Mouse (Mus musculus): ENCODE measurements at regions not wholly inside any gene's neighbourhood (a gene's known extent, or its start where the extent isn't known, plus 50 kb on each side); places are given as distances from the start of the nearest gene placed in this dataset.
"Not testable (repeated sequence)": the region's sequence is repeated elsewhere in the genome, so short reads cannot be mapped to it uniquely, and the experiment has no call there.

DNA sequence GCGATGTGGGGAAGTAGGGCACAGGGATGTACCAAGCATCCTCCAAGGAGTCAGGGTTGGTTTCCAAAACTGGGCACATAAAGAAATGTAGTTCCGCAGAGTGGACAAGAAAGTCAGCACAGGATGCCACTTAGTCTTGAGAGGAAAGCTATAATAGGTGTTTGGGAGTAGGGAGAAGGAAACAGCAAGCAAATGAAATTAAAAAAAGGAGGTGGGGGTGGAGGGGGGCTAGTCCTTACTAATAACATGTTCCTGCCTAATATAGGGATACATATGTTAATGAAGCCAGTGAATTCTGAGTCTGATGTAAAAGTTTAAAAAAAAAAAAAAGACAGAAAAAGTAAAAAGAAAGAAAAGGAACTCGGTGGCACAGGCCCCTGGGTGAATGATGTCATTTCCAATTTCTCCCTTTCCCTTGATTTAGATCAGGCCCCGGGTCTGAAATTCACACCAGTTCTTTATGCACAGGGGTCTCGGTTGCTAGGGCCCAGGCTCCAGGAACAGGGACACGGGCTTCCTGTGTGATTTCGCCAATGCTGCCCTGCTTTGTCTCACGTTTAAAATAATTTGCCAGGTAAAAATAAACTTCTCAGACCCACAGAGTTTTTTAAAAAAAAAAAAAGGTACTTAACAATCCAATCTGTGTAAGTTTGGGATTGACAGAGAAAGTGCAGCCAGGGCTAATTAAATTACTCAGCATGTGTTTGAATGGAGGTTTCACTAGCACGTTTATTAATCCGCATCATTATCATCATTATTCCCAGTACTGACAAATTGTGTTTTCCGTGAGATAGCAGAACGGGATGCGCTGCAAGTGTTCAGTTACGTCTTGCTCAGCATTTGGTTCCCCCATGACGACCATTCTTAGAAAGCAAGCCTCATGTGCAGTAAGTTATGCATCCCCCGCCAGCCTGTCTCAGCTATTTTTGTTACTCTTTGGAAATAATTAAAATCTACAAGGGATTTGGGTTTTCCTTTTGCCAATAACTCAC is 172.8 kb upstream of the Slc25a13 start:
- Histone ChIP-seq H3K27ac (ENCODE audit: insufficient read depth, low read length) (no peak overlapping the region), H3K4me1 (ENCODE audit: control insufficient read depth, insufficient read depth, low read length) (no peaks in the 10 kb centered on the region), H3K4me3 (ENCODE audit: insufficient read depth, low read length) (no peak overlapping the region)
- no peak for TF ChIP-seq POLR2A (IDR thresholded peaks at IDR 0.05; ENCODE audit: low read depth, low read length)

DNA sequence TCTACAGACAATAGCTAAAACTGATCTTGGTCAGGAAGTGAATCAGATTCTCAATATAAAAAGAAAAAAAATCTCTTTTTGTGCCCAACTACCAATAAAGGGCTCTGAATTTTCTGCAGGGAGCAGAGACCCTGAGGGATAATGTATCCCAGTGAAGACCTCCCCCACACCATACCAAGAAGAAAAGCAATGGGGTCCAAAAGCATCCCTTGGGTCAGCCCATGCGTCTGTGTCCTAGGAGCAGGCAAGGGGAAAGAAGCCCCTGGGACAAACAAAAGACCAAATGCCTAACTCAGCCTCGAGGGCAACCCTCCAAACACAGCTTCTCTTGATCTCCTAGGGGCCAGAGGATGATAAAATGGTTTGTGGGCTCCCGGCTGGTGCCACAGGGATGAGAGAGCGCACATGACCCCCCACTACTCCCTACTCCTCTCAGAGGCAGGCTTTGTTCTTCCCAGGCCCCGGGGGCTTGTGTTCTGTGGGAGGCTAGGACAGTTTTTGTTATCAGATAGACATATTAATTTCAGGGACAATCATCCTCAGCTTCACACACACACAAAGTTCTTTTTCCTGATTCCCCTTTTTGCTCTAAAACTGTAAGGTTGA is 172.0 kb upstream of the Slc25a13 start:
- TF ChIP-seq CTCF (IDR thresholded peaks at IDR 0.05; ENCODE audit: borderline replicate concordance, insufficient read depth, low read length), result no peak
- no peak for TF ChIP-seq POLR2A (IDR thresholded peaks at IDR 0.05; ENCODE audit: low read depth, low read length)
- H3K27ac ChIP-seq (ENCODE audit: insufficient read depth, low read length), result no peak overlapping the region
- H3K4me3 ChIP-seq (ENCODE audit: insufficient read depth, low read length), result no peak overlapping the region
- H3K4me1 ChIP-seq (ENCODE audit: control insufficient read depth, insufficient read depth, low read length), result no peaks in the 10 kb centered on the region

DNA sequence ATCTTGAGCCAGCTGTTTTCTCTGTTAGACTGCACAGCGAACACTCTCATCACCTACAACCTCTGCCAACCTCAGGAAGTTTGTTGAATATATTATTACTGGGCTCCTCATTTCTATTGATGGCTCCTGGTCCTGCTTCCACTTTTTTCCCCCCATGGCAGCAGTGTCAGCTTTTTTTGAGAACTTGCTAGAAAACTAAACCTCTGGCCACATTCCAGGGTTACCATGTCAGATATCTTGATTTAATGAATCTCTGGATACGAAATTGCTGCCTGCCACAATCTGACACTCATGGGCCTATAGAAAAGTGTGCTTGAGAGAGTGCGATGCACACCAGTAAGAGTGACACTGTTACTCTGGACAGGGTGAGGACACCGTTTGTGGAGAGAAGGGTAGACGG is 170.6 kb upstream of the Slc25a13 start:
- Histone ChIP-seq H3K27ac (ENCODE audit: insufficient read depth, low read length) (no peak overlapping the region), H3K4me1 (ENCODE audit: control insufficient read depth, insufficient read depth, low read length) (no peaks in the 10 kb centered on the region), H3K4me3 (ENCODE audit: insufficient read depth, low read length) (no peak overlapping the region)
- TF ChIP-seq CTCF (IDR thresholded peaks at IDR 0.05; ENCODE audit: borderline replicate concordance, insufficient read depth, low read length) (no peak), POLR2A (IDR thresholded peaks at IDR 0.05; ENCODE audit: low read depth, low read length) (no peak)

DNA sequence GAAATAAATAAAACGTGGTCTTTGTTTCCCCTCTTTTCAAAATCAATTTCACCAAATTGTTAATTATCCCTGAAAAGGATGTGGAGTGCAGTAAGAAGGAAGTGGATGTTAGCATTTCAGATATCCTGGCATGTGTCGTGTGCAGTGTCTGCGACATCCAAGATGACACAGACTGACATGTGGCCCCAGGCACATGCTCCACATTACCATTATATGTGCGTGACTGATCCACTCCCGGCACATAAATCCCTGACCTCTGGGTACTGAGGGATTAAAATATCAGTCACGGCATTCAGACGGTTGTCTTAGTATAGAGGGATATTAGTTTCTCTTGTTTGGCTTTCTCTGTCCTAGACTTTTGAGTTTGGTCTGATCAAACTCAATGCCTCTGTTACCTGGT is 168.0 kb upstream of the Slc25a13 start:
- H3K4me1 ChIP-seq (ENCODE audit: control insufficient read depth, insufficient read depth, low read length), result no peaks in the 10 kb centered on the region
- no peak overlapping the region for H3K27ac ChIP-seq (ENCODE audit: insufficient read depth, low read length)
- TF ChIP-seq CTCF (IDR thresholded peaks at IDR 0.05; ENCODE audit: borderline replicate concordance, insufficient read depth, low read length) (no peak), POLR2A (IDR thresholded peaks at IDR 0.05; ENCODE audit: low read depth, low read length) (no peak)
- H3K4me3 ChIP-seq (ENCODE audit: insufficient read depth, low read length), result no peak overlapping the region

DNA sequence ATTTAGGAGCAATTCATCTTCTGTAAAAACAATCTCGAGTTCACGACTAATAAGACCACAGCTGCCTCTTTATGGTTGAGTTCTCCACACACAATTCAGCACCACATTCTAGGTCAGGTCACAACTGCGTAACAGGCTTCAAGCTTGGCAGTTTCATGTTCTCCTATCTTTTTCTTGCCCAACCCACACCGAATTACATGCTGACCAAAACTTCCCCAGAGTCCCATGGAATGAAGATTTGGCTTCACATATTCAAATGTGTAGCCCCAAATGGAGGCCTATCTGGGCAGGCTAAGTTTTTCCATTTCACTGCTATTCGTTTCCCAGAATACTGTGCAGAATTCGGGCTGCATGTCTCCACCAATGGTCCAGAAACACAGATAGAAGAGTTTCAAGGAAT is 167.5 kb upstream of the Slc25a13 start:
- H3K4me1 ChIP-seq (ENCODE audit: control insufficient read depth, insufficient read depth, low read length), result no peaks in the 10 kb centered on the region
- H3K4me3 ChIP-seq (ENCODE audit: insufficient read depth, low read length), result no peak overlapping the region
- TF ChIP-seq CTCF (IDR thresholded peaks at IDR 0.05; ENCODE audit: borderline replicate concordance, insufficient read depth, low read length), result no peak
- TF ChIP-seq POLR2A (IDR thresholded peaks at IDR 0.05; ENCODE audit: low read depth, low read length), result no peak
- no peak overlapping the region for H3K27ac ChIP-seq (ENCODE audit: insufficient read depth, low read length)

DNA sequence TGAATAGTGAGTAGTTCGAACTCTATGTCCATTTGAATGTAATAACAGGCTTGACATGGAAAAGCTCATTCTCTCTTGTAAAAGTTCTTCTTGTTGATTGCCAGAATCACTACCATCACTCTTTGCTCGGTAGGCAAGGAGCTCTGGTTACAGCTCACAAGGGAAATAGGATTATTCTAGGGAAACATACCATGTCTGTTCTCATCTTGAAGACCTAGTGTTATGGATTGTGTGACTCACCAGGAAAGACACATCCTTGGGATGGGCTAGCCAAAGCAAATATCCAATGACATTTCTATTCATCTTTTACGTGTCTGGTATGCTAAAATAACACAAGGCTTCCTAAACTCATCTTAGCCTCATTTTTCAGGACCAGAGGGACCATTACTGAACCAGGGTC is 155.4 kb upstream of the Slc25a13 start:
- Histone ChIP-seq H3K4me1 (ENCODE audit: control insufficient read depth, insufficient read depth, low read length) (peaks cover 3% of the 10 kb centered on the region), H3K27ac (ENCODE audit: insufficient read depth, low read length) (no peak overlapping the region), H3K4me3 (ENCODE audit: insufficient read depth, low read length) (no peak overlapping the region)
- TF ChIP-seq CTCF (IDR thresholded peaks at IDR 0.05; ENCODE audit: borderline replicate concordance, insufficient read depth, low read length) (no peak), POLR2A (IDR thresholded peaks at IDR 0.05; ENCODE audit: low read depth, low read length) (no peak)

DNA sequence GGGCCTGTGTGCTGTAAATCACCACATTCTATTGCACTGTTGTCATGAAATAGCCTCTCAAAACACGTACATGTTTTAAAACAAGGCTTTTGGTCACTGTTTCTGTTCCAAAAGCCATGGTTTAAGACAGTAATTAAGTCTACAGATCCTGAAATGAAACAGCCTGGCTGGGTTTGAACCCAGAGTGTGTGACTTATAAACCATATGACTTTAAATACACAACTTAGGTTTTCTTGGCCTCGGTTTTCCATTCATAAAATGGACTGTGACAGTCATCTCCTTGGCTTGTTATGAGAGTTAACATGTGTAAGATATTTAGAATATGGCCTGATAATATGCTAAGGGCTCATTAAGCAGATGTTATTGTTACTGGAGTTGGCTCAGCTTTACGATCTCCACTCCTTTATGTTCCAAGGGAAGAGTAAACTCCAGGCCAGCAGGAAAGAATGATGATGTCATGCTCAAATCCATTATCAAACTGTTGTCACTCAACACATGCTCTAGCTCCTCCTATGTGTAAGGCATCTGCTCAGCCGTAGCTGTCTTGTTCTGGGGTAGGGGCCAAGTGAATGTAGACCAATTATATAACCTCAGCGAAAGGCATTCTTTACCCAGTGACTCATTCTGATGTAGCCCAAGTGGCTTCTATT is 154.6 kb upstream of the Slc25a13 start:
- no peak overlapping the region for H3K4me3 ChIP-seq (ENCODE audit: insufficient read depth, low read length)
- peak overlapping the region; percentile 43 for H3K27ac ChIP-seq (ENCODE audit: insufficient read depth, low read length)
- TF ChIP-seq CTCF (IDR thresholded peaks at IDR 0.05; ENCODE audit: borderline replicate concordance, insufficient read depth, low read length) (no peak), POLR2A (IDR thresholded peaks at IDR 0.05; ENCODE audit: low read depth, low read length) (no peak)
- peaks cover 3% of the 10 kb centered on the region for H3K4me1 ChIP-seq (ENCODE audit: control insufficient read depth, insufficient read depth, low read length)

DNA sequence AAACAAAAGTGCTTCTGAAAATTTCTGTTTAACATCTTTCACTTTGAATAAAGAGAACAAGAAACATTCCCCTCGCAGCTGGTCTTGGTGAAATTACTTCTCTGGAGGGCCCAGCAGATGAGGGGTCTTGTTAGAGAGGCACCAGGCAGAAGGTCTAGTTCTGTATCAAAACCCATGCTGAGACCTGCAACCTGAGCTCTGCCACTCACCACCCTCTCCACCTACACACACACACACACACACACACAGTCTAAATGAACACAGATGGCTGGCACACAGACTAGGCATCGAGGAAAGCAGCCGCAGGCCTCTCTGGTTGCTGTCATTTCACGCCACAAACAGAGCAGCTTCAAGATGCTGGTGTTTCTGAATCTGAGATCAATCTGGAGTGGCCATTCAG is 147.1 kb upstream of the Slc25a13 start:
- H3K27ac ChIP-seq (ENCODE audit: insufficient read depth, low read length), result no peak overlapping the region
- TF ChIP-seq CTCF (IDR thresholded peaks at IDR 0.05; ENCODE audit: borderline replicate concordance, insufficient read depth, low read length) (no peak), POLR2A (IDR thresholded peaks at IDR 0.05; ENCODE audit: low read depth, low read length) (no peak)
- H3K4me3 ChIP-seq (ENCODE audit: insufficient read depth, low read length), result no peak overlapping the region
- peaks cover 2% of the 10 kb centered on the region; the same call in 1 of the 2 replicates for H3K4me1 ChIP-seq (ENCODE audit: control insufficient read depth, insufficient read depth, low read length)

DNA sequence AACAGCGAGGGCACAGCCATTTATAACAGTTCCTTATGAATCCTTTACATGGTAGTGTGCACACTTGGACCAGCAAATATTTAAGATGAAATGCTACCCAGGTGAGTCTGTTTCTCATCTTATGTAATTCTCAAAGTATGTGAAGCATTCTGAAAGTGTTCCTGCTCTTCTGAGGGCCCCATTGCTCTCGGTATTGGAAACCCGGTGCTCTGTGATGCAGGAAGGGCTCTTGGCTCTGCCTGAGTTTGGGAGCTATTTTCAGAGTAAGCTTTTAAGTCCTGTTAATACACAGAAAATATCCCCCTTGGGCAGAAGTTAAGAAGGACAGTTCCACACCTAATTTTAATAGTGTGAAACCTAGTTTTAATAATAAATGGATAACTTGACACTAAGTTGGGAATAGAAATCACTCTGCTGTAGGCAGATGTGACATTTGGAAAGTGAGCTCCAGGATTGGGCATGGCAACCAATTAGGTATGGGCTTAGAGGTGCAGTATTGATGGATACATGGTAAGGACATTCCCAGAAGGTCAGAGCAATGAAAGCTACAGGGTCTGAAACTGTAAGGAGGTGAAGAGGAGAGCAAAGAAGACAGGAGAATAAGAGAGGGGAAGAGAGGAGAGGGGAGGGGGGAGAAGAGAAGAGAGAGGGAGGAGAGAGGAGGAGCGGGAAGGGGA is 145.8 kb upstream of the Slc25a13 start:
- H3K27ac ChIP-seq (ENCODE audit: insufficient read depth, low read length), result no peak overlapping the region
- no peak for TF ChIP-seq CTCF (IDR thresholded peaks at IDR 0.05; ENCODE audit: borderline replicate concordance, insufficient read depth, low read length)
- TF ChIP-seq POLR2A (IDR thresholded peaks at IDR 0.05; ENCODE audit: low read depth, low read length), result no peak
- H3K4me1 ChIP-seq (ENCODE audit: control insufficient read depth, insufficient read depth, low read length), result peaks cover 2% of the 10 kb centered on the region; the same call in 1 of the 2 replicates
- no peak overlapping the region for H3K4me3 ChIP-seq (ENCODE audit: insufficient read depth, low read length)

DNA sequence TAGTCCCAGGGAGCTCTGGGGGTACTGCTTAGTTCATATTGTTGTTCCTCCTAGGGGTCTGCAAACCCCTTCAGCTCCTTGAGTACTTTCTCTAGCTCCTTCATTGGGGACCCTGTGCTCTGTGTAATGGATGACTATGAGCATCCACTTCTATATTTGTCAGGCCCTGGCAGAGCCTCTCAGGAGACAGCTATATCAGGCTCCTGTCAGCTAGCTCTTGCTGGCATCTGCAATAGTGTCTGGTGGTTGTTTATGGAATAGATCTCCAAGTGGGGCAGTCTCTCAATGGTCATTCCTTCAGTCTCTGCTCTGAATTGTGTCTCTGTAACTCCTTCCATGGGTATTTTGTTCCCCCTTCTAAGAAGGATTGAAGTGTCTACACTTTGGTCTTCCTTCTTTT is 144.2 kb upstream of the Slc25a13 start:
- not testable (repeated sequence) for H3K27ac ChIP-seq (ENCODE audit: insufficient read depth, low read length); H3K4me1 ChIP-seq (ENCODE audit: control insufficient read depth, insufficient read depth, low read length); H3K4me3 ChIP-seq (ENCODE audit: insufficient read depth, low read length)
